Mouse (Mus musculus): ENCODE measurements around the gene Miox. TPM values are rescaled to one million over a fixed set of nuclear protein-coding genes. Genes with fewer than 3 reads are reported as not detected.

The Miox gene
- polyA plus RNA-seq, 1 experiment from 2014 or later = 28.6 TPM

DNA sequence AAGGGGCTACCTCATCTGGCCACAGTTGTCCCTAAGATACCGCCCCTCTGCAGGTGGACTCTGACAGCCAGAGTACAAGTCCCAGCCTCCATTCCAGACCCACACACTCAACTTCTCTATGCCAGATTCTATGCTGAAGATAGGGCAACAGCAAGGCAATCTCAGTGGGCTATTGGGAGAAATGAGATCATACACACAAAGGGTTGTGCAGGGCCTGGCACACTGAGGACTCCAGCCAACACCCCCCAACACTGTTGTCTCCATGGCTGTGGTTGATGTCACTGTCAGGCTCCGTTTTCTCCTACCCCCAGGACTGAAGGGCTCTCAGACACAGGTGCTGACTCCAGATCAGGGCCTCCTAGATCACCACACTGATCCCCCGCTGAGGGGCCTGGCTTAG lies 20.1 kb upstream of the Miox start:
- ATAC-seq (ENCODE audit: low FRiP score, low TSS enrichment) = no peak
- 29% methylated on average over 3 of the region's 3 CpGs for WGBS

DNA sequence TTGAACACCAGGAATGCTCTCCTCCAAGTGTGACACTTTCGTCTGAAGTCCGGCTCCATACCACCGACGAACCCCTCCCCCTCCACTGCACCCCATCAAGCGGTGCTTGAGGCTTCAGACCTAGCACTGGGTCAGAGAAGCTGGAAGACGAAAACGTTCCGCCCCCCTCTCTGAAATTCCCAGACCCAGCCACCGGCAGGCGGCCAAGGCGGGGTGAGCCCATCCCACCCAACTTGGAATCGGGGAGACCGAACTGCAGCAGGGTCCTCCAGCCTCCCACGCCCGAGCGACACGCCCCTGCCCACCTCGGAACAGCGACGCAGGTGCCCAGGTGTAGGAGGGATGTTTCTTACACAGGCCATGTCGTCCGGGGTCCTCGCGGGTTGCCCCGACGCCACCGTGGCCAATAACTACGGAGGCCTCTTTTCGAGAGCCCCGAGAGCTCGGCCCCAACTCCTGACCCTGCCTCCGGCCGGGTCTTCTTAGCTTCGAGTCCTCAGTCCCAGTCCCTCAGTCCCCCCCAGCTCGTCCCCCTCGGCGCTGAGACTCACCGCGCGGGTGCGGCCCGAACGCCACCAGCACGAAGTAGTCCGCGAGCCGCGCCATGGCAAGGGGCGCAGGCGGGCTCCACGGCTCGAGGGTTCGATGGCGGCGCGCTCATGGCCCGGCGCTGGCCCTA lies 19.5 kb upstream of the Miox start:
- no peaks in the 10 kb centered on the region for H3K27me3 ChIP-seq (ENCODE audit: insufficient read depth, low read length)
- peak overlapping the region; percentile 89 for H3K4me2 ChIP-seq (replicated peaks; ENCODE audit: low read depth, low read length)

More for the DNA sequence above, 20.1 kb upstream of the Miox start:
- Histone ChIP-seq H3K4me1 (ENCODE audit: insufficient read depth, low read length) (peaks cover 18% of the 10 kb centered on the region), H3K9ac (replicated peaks; ENCODE audit: low read length) (peak overlapping the region; percentile 79), H3K9me3 (ENCODE audit: low read length) (no peaks in the 10 kb centered on the region), H3K36me3 (ENCODE audit: insufficient read depth, low read length) (no peaks in the 10 kb centered on the region), H3K27ac (ENCODE audit: low read length) (no peak overlapping the region), H3K4me3 (ENCODE audit: low read length) (peak overlapping the region; percentile 81), H3K4me2 (replicated peaks; ENCODE audit: low read depth, low read length) (peak overlapping the region; percentile 89), H3K27me3 (ENCODE audit: insufficient read depth, low read length) (no peaks in the 10 kb centered on the region)

DNA sequence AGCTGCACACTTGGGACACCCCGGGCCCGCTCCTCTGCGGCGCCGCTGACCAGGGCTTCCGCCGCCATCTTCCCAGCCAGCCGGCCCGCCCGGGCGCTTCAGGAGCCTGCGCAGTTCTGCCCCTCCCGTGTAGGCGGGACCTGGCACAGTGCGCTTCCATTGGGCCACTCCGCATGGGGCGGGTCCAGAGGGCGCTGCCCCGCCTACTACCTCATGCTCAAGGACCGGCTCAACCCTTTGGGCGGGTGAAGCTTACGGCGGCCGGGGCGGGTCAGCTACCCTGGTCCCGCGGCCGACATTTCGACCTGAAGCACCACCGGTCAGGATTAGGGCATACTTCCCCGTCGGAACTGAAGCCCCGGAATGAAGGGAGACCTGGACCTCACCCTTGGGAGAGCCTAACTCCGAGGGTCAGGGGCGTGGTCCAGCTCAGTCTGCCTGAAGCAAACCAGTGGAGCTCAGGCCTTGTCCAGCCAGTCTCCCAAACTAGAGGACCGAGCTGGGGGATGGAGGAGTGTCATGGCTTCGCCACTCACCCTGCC lies 18.9 kb upstream of the Miox start, which contains the start of gene Sbf1:
Gene Sbf1, minus strand, starts transcription at position 122 of the 542 bp plus-strand sequence.
- H3K9me3 ChIP-seq (ENCODE audit: low read length) = no peaks in the 10 kb centered on the region
- H3K4me2 ChIP-seq (replicated peaks; ENCODE audit: low read depth, low read length) = peak within 1 kb of the TSS; percentile 89
- H3K27ac ChIP-seq (ENCODE audit: low read length) = peak within 1 kb of the TSS; percentile 59; the same call in 1 of the 2 replicates
- peak within 1 kb of the TSS; percentile 79 for H3K9ac ChIP-seq (replicated peaks; ENCODE audit: low read length)
- H3K4me1 ChIP-seq (ENCODE audit: insufficient read depth, low read length) = peaks cover 18% of the 10 kb centered on the region
- no peaks in the 10 kb centered on the region for H3K36me3 ChIP-seq (ENCODE audit: insufficient read depth, low read length)
- ATAC-seq (ENCODE audit: low FRiP score, low TSS enrichment) = peak; percentile 100
- WGBS = under 1% methylated on average over 37 of the region's 37 CpGs
- peak within 1 kb of the TSS; percentile 81 for H3K4me3 ChIP-seq (ENCODE audit: low read length)
- H3K27me3 ChIP-seq (ENCODE audit: insufficient read depth, low read length) = no peaks in the 10 kb centered on the region

More for the DNA sequence above, 19.5 kb upstream of the Miox start:
- peak; percentile 55 for ATAC-seq (ENCODE audit: low FRiP score, low TSS enrichment)
- peaks cover 18% of the 10 kb centered on the region for H3K4me1 ChIP-seq (ENCODE audit: insufficient read depth, low read length)
- H3K36me3 ChIP-seq (ENCODE audit: insufficient read depth, low read length) = no peaks in the 10 kb centered on the region
- H3K9ac ChIP-seq (replicated peaks; ENCODE audit: low read length) = peak overlapping the region; percentile 79
- WGBS = under 1% methylated on average over 58 of the region's 58 CpGs
- H3K9me3 ChIP-seq (ENCODE audit: low read length) = no peaks in the 10 kb centered on the region
- H3K4me3 ChIP-seq (ENCODE audit: low read length) = peak overlapping the region; percentile 81
- 0 out of 2 replicates have a peak overlapping the region, but pooled peaks have one; percentile 28 for H3K27ac ChIP-seq (ENCODE audit: low read length)

DNA sequence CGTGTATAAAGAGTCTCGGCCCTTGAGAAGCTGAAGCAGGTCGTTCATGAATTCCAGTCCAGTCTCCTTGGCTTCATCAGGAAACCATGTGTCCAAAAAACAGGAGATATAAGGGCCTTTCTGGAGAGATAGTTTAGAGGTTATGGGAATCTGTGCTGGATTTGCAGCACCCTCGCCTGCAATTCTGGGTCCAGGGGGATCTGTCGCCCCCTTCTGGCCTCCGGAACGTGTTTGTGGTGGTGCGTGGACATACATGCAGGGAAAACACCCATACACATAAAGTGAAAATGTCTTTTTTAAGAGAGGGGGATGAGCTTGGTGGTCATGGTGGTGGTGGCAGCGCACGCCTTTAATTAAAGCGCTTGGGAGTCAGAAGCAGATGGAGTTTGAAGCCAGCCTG lies 18.1 kb upstream of the Miox start:
- H3K9ac ChIP-seq (replicated peaks; ENCODE audit: low read length) = no peak overlapping the region
- WGBS = 74% methylated on average over 11 of the region's 11 CpGs
- H3K27me3 ChIP-seq (ENCODE audit: insufficient read depth, low read length) = no peaks in the 10 kb centered on the region
- peak overlapping the region; percentile 60; the same call in 1 of the 2 replicates for H3K4me2 ChIP-seq (replicated peaks; ENCODE audit: low read depth, low read length)
- no peaks in the 10 kb centered on the region for H3K36me3 ChIP-seq (ENCODE audit: insufficient read depth, low read length)
- H3K27ac ChIP-seq (ENCODE audit: low read length) = no peak overlapping the region
- ATAC-seq (ENCODE audit: low FRiP score, low TSS enrichment) = no peak
- H3K4me3 ChIP-seq (ENCODE audit: low read length) = no peak overlapping the region
- H3K4me1 ChIP-seq (ENCODE audit: insufficient read depth, low read length) = peaks cover 18% of the 10 kb centered on the region
- no peaks in the 10 kb centered on the region for H3K9me3 ChIP-seq (ENCODE audit: low read length)

DNA sequence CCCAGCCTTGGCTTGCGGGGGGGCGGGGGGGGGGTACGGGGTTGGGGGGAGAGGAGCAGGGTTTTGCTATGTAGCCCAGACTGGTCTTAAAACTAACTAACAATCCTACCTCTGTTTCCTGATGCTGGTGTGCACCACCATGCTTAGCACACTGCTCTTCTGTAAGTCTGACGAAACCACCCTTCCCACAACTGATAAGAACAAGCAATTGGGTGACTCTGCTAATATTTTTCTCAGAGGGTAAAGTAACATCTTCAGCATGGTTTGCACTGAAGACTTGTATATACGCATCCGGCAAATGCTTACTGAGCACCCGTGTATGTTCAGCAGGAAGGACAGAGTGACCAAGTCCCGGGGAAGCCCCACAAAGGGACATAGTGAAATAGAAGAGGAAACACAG lies 12.9 kb upstream of the Miox start:
- 83% methylated on average over 8 of the region's 8 CpGs for WGBS
- no peak for ATAC-seq (ENCODE audit: low FRiP score, low TSS enrichment)

DNA sequence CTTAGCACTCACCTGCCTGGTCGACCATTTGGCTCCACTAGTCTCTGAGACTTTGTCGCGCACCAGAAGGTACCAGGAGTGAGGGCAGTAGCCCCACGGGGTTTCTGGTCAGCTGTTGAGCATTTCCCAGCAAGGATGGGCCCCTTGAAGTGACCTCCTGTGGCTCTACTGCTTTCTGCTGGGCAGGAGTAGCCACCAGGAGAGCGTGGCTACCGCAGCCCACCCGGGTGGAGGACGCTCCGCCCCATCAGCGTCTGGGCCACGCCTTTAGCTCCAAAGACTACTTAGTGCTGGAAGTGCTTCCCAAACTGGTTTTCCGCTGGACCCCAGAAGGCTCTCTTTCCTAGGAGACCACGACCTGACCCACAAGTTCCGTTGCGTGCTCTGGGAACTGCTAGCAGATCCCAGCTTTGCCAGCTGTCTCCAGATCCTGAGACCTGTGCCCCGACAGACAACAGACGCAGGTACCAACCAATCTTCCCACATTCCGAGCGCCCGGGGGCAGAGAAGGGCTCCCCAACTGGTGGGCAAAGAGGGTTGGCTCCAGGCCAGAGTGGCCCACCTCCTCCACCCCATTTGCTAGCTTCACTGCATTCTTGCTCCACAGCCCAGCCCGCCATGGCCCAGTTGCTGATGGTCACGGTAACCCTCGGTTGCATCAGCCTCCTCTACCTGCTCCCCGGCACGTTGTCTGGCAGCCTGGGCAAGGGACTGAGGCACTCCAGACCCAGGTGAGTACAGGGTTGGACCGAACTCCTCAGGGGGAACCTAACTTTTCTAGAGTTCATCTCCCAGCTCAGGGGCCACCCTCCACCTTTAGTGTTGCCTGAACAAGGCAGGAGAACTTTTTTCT lies 11.3 kb upstream of the Miox start, which contains the start of gene Adm2:
Gene Adm2, plus strand, starts transcription at position 51 of the 853 bp plus-strand sequence.
- 4% methylated on average over 24 of the region's 26 CpGs for WGBS

More for the DNA sequence above, 12.9 kb upstream of the Miox start:
- Histone ChIP-seq H3K4me3 (ENCODE audit: low read length) (no peak overlapping the region), H3K4me2 (replicated peaks; ENCODE audit: low read depth, low read length) (no peak overlapping the region), H3K36me3 (ENCODE audit: insufficient read depth, low read length) (no peaks in the 10 kb centered on the region), H3K27ac (ENCODE audit: low read length) (no peak overlapping the region), H3K27me3 (ENCODE audit: insufficient read depth, low read length) (peaks cover 9% of the 10 kb centered on the region), H3K4me1 (ENCODE audit: insufficient read depth, low read length) (peaks cover 5% of the 10 kb centered on the region; the same call in 1 of the 2 replicates), H3K9ac (replicated peaks; ENCODE audit: low read length) (no peak overlapping the region), H3K9me3 (ENCODE audit: low read length) (no peaks in the 10 kb centered on the region)

DNA sequence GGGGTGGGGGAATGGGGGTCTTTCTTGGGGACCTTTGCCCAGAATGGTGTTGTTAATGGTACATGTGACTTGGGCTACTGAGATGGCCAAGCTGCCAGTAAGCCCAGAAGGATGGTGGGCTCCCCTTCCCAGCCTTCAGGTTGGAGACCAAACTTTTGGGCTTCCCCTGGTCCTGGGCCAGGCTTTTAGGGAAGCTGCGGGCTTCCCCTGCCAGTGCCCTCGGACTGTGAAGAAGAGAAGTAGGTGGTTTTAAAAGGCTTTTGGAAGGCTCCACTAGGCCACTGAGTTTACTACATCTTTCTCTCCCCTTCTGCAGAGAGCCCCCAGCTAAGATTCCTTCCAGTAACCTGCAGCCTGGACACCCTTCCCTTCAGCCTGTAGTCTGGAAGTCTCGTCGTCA lies 10.5 kb upstream of the Miox start:
- H3K4me2 ChIP-seq (replicated peaks; ENCODE audit: low read depth, low read length) = peak overlapping the region; percentile 57; the same call in 1 of the 2 replicates
- ATAC-seq (ENCODE audit: low FRiP score, low TSS enrichment) = no peak
- no peak overlapping the region for H3K27ac ChIP-seq (ENCODE audit: low read length)
- peaks cover 9% of the 10 kb centered on the region for H3K27me3 ChIP-seq (ENCODE audit: insufficient read depth, low read length)
- H3K9ac ChIP-seq (replicated peaks; ENCODE audit: low read length) = no peak overlapping the region
- H3K9me3 ChIP-seq (ENCODE audit: low read length) = no peaks in the 10 kb centered on the region
- 81% methylated on average over 4 of the region's 4 CpGs for WGBS
- H3K4me3 ChIP-seq (ENCODE audit: low read length) = 0 out of 2 replicates have a peak overlapping the region, but pooled peaks have one; percentile 38
- H3K36me3 ChIP-seq (ENCODE audit: insufficient read depth, low read length) = no peaks in the 10 kb centered on the region
- H3K4me1 ChIP-seq (ENCODE audit: insufficient read depth, low read length) = peaks cover 5% of the 10 kb centered on the region; the same call in 1 of the 2 replicates

More for the DNA sequence above, 11.3 kb upstream of the Miox start, which contains the start of gene Adm2:
- no peaks in the 10 kb centered on the region for H3K36me3 ChIP-seq (ENCODE audit: insufficient read depth, low read length)
- H3K9ac ChIP-seq (replicated peaks; ENCODE audit: low read length) = peak within 1 kb of the TSS; percentile 43
- H3K9me3 ChIP-seq (ENCODE audit: low read length) = no peaks in the 10 kb centered on the region
- H3K4me2 ChIP-seq (replicated peaks; ENCODE audit: low read depth, low read length) = peak within 1 kb of the TSS; percentile 57
- peaks cover 5% of the 10 kb centered on the region; the same call in 1 of the 2 replicates for H3K4me1 ChIP-seq (ENCODE audit: insufficient read depth, low read length)
- peak within 1 kb of the TSS; percentile 38 for H3K4me3 ChIP-seq (ENCODE audit: low read length)
- ATAC-seq (ENCODE audit: low FRiP score, low TSS enrichment) = peak; percentile 67
- peaks cover 9% of the 10 kb centered on the region for H3K27me3 ChIP-seq (ENCODE audit: insufficient read depth, low read length)
- no peak within 1 kb of the TSS for H3K27ac ChIP-seq (ENCODE audit: low read length)

DNA sequence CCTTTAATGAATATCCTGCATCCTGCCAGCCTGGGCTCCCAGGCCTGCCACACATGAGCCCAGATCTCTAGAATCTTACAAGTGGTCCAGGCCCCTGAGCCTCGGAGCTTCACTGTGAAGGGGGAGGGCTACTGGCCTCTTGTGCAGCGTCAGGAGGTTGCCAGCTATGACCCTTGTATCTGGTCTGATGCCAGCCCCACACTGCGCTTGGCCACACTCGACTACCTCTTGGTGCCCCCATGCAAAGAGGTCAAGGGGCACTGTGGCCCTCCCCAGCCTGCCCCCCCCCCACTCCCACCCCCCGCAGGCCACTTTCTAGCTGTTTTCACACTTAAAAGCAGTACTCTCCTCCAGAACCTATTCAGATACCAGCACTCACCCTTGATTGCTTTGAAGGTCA lies 7.8 kb upstream of the Miox start:
- WGBS = 66% methylated on average over 5 of the region's 5 CpGs
- no peak for ATAC-seq (ENCODE audit: low FRiP score, low TSS enrichment)
- Histone ChIP-seq H3K4me1 (ENCODE audit: insufficient read depth, low read length) (peaks cover 5% of the 10 kb centered on the region; the same call in 1 of the 2 replicates), H3K4me2 (replicated peaks; ENCODE audit: low read depth, low read length) (no peak overlapping the region), H3K4me3 (ENCODE audit: low read length) (no peak overlapping the region), H3K36me3 (ENCODE audit: insufficient read depth, low read length) (no peaks in the 10 kb centered on the region), H3K9ac (replicated peaks; ENCODE audit: low read length) (no peak overlapping the region), H3K9me3 (ENCODE audit: low read length) (no peaks in the 10 kb centered on the region), H3K27ac (ENCODE audit: low read length) (no peak overlapping the region), H3K27me3 (ENCODE audit: insufficient read depth, low read length) (peaks cover 9% of the 10 kb centered on the region)

DNA sequence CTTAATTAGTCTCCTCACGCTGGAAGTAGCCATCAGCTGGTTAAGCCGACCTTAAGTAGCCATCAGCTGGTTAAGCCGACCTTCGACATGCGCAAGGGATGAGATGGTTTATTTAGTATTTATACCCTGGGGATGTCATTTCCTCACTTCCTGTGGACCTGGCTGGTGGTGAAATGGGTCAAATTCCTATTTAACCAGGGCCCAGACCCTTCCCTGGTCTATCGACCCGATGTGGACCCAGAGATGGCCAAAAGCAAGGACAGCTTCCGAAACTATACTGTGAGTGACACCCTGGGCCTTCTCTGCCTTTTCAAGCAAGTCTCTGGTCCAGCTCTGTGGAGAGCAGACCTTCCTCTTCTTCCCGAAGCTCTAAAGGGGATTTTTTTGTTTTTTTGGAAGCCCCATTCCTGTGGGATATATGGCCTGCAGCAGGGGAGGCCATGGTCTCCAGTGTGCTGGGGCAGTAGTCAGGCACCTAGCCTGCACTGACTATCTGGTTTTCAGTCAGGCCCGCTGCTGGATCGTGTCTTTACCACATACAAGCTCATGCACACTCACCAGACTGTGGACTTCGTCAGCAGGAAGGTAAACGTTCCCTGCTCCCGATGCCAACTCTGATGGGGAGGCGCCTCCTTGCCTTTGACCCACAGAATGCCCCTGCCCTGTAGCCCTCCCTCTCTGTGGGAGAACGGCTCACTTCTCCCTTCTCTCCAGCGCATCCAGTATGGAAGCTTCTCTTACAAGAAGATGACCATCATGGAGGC lies 758 bp downstream of the Miox start:
- Histone ChIP-seq H3K4me1 (ENCODE audit: insufficient read depth, low read length) (no peaks in the 10 kb centered on the region), H3K9me3 (ENCODE audit: low read length) (no peaks in the 10 kb centered on the region), H3K4me3 (ENCODE audit: low read length) (no peak overlapping the region), H3K9ac (replicated peaks; ENCODE audit: low read length) (no peak overlapping the region), H3K4me2 (replicated peaks; ENCODE audit: low read depth, low read length) (no peak overlapping the region), H3K27me3 (ENCODE audit: insufficient read depth, low read length) (no peaks in the 10 kb centered on the region), H3K27ac (ENCODE audit: low read length) (no peak overlapping the region), H3K36me3 (ENCODE audit: insufficient read depth, low read length) (no peaks in the 10 kb centered on the region)
- no peak for ATAC-seq (ENCODE audit: low FRiP score, low TSS enrichment)
- whole genome bisulfite sequencing = 80% methylated on average over 17 of the region's 17 CpGs

Data from kidney, embryonic 16.5 days (tissue).